Mouse (Mus musculus) embryonic facial prominence, embryonic 11.5 days (tissue): ENCODE results near the gene Rab3gap1. TPM values are rescaled to one million over a fixed set of nuclear protein-coding genes. Genes with fewer than 3 reads are reported as not detected.

Experiments
- ATAC-seq: fragments of 200-750 bp; cut with Nextera tagmentation; replicated peaks from 2 replicates; pipeline ENCODE4 v1.8.0; 2017; ENCODE audit warnings: low read depth; ENCODE audit not compliant: insufficient number of reproducible peaks, low FRiP score, low TSS enrichment
- DNase-seq: peaks from one replicate; pipeline ENCODE4 v3.0.0-alpha.2; 2015; ENCODE audit warnings: low spot score
- H3K27ac ChIP-seq: fragments of 300-500 bp; sonication (generic); replicated peaks from 2 replicates; pipeline ENCODE4 v1.5.1; 2014; ENCODE audit warnings: mild to moderate bottlenecking, low read depth, low read length, control low read depth
- H3K27me3 ChIP-seq: fragments of 300-500 bp; sonication (generic); 2 replicates; pipeline ENCODE4 v1.6.1; 2014; ENCODE audit warnings: mild to moderate bottlenecking, low read length, moderate library complexity, mixed read lengths; ENCODE audit not compliant: control insufficient read depth, insufficient read depth
- H3K36me3 ChIP-seq: fragments of 300-500 bp; sonication (generic); replicated peaks from 2 replicates; pipeline ENCODE4 v1.6.1; 2014; ENCODE audit warnings: low read depth, mild to moderate bottlenecking, low read length, moderate library complexity, mixed read lengths; ENCODE audit not compliant: control insufficient read depth, insufficient read depth
- H3K4me1 ChIP-seq: fragments of 300-500 bp; sonication (generic); 2 replicates; pipeline ENCODE4 v1.6.1; 2014; ENCODE audit warnings: low read length, mixed read lengths; ENCODE audit not compliant: control insufficient read depth, insufficient read depth
- H3K4me2 ChIP-seq: fragments of 300-500 bp; sonication (generic); 2 replicates; pipeline ENCODE4 v1.6.1; 2014; ENCODE audit warnings: low read depth, mild to moderate bottlenecking, control low read depth, low read length, moderate library complexity
- H3K4me3 ChIP-seq: fragments of 300-500 bp; sonication (generic); 2 replicates; pipeline ENCODE4 v1.5.1; 2014; ENCODE audit warnings: low read depth, low read length, control low read depth
- H3K9ac ChIP-seq: fragments of 300-500 bp; sonication (generic); replicated peaks from 2 replicates; pipeline ENCODE4 v1.6.1; 2014; ENCODE audit warnings: mild to moderate bottlenecking, control low read depth, low read length
- H3K9me3 ChIP-seq: fragments of 300-500 bp; sonication (generic); replicated peaks from 2 replicates; pipeline ENCODE4 v1.6.1; 2016; ENCODE audit warnings: mild to moderate bottlenecking, low read length, inconsistent platforms, mixed read lengths; ENCODE audit not compliant: control insufficient read depth
- WGBS: fragments of 180-500 bp; shearing (Covaris S2); extraction: QIAGEN DNeasy Blood & Tissue Kit; methylation state at CpG from one replicate; pipeline ENCODE4 v1.1.7; 2014; 5-methylcytosine and 5-hydroxymethylcytosine counted together
- polyA plus RNA-seq: library from polyadenylated mRNA; unstranded; fragments of >200 nt; fragmentation: Nextera tagmentation; extraction: Ambion mirVana; gene quantifications from 2 replicates; pipeline ENCODE4 v1.2.1, GENCODE M21; 2014

The Rab3gap1 gene
- polyA plus RNA-seq = 16.4 and 17.2 TPM in 2 replicates

GRCm38 (mm10) chr1:127868300-127869261 is at the start of gene Rab3gap1:
Gene Rab3gap1 (plus strand): TSS chr1:127868773.
- Histone ChIP-seq H3K27ac (0 out of 2 replicates have a peak within 1 kb of the TSS, but pooled peaks have one; percentile 38), H3K36me3 (no peaks in the 10 kb centered on the region), H3K27me3 (no peaks in the 10 kb centered on the region), H3K9ac (peak within 1 kb of the TSS; percentile 65), H3K4me1 (no peaks in the 10 kb centered on the region), H3K9me3 (no peaks in the 10 kb centered on the region), H3K4me3 (peak within 1 kb of the TSS; percentile 71), H3K4me2 (peak within 1 kb of the TSS; percentile 50)
- peak; percentile 90 for DNase-seq
- ATAC-seq = peak; percentile 96
- 11% methylated on average over 47 of the region's 47 CpGs for WGBS

GRCm38 (mm10) chr1:127827325-127827724 is 41.2 kb upstream of the Rab3gap1 start:
- Histone ChIP-seq H3K36me3 (no peaks in the 10 kb centered on the region), H3K9me3 (no peaks in the 10 kb centered on the region), H3K27me3 (no peaks in the 10 kb centered on the region), H3K4me3 (no peak overlapping the region), H3K9ac (no peak overlapping the region), H3K27ac (no peak overlapping the region), H3K4me2 (no peak overlapping the region), H3K4me1 (no peaks in the 10 kb centered on the region)
- ATAC-seq (no peak), DNase-seq (peak; percentile 76)
- 12% methylated on average over 2 of the region's 2 CpGs for WGBS

- H3K4me3 ChIP-seq = no peak overlapping the region
- H3K4me2 ChIP-seq = no peak overlapping the region
- no peak for DNase-seq
- no peaks in the 10 kb centered on the region for H3K4me1 ChIP-seq
- 87% methylated on average over 13 of the region's 13 CpGs for WGBS
- no peak overlapping the region for H3K9ac ChIP-seq
- H3K36me3 ChIP-seq = no peaks in the 10 kb centered on the region
- no peak for ATAC-seq
- no peak overlapping the region for H3K27ac ChIP-seq
- H3K27me3 ChIP-seq = no peaks in the 10 kb centered on the region
- no peaks in the 10 kb centered on the region for H3K9me3 ChIP-seq
Observed at GRCm38 (mm10) chr1:127830215-127830921, 38.2 kb upstream of the Rab3gap1 start.

GRCm38 (mm10) chr1:127833714-127834113 is 34.9 kb upstream of the Rab3gap1 start:
- Histone ChIP-seq H3K36me3 (no peaks in the 10 kb centered on the region), H3K27me3 (no peaks in the 10 kb centered on the region), H3K9me3 (no peaks in the 10 kb centered on the region), H3K4me2 (no peak overlapping the region), H3K4me3 (no peak overlapping the region), H3K4me1 (no peaks in the 10 kb centered on the region), H3K9ac (no peak overlapping the region), H3K27ac (no peak overlapping the region)
- DNase-seq (no peak), ATAC-seq (no peak)
- 73% methylated on average over 2 of the region's 2 CpGs for WGBS

- Histone ChIP-seq H3K4me3 (no peak overlapping the region), H3K27ac (no peak overlapping the region), H3K27me3 (no peaks in the 10 kb centered on the region), H3K9ac (no peak overlapping the region), H3K36me3 (no peaks in the 10 kb centered on the region), H3K9me3 (no peaks in the 10 kb centered on the region), H3K4me2 (no peak overlapping the region), H3K4me1 (no peaks in the 10 kb centered on the region)
- ATAC-seq (no peak), DNase-seq (no peak)
- 72% methylated on average over 4 of the region's 4 CpGs for WGBS
Observed at GRCm38 (mm10) chr1:127834202-127834601, 34.4 kb upstream of the Rab3gap1 start.

GRCm38 (mm10) chr1:127836619-127837018 is 32.0 kb upstream of the Rab3gap1 start:
- no peak overlapping the region for H3K4me3 ChIP-seq
- ATAC-seq (no peak), DNase-seq (no peak)
- 59% methylated on average over 4 of the region's 4 CpGs for WGBS
- H3K9me3 ChIP-seq = no peaks in the 10 kb centered on the region
- H3K27ac ChIP-seq = no peak overlapping the region
- no peaks in the 10 kb centered on the region for H3K4me1 ChIP-seq
- H3K4me2 ChIP-seq = no peak overlapping the region
- no peak overlapping the region for H3K9ac ChIP-seq
- no peaks in the 10 kb centered on the region for H3K36me3 ChIP-seq
- no peaks in the 10 kb centered on the region for H3K27me3 ChIP-seq

GRCm38 (mm10) chr1:127838602-127839001 is 30.0 kb upstream of the Rab3gap1 start:
- H3K4me1 ChIP-seq = no peaks in the 10 kb centered on the region
- no peak overlapping the region for H3K27ac ChIP-seq
- H3K4me2 ChIP-seq = no peak overlapping the region
- H3K9me3 ChIP-seq = no peaks in the 10 kb centered on the region
- H3K36me3 ChIP-seq = no peaks in the 10 kb centered on the region
- 75% methylated on average over 1 of the region's 1 CpGs for WGBS
- ATAC-seq = no peak
- no peaks in the 10 kb centered on the region for H3K27me3 ChIP-seq
- no peak overlapping the region for H3K9ac ChIP-seq
- H3K4me3 ChIP-seq = no peak overlapping the region
- DNase-seq = no peak

- Histone ChIP-seq H3K36me3 (no peaks in the 10 kb centered on the region), H3K4me2 (no peak overlapping the region), H3K4me3 (no peak overlapping the region), H3K9ac (no peak overlapping the region), H3K4me1 (no peaks in the 10 kb centered on the region), H3K9me3 (no peaks in the 10 kb centered on the region), H3K27me3 (no peaks in the 10 kb centered on the region), H3K27ac (no peak overlapping the region)
- ATAC-seq (no peak), DNase-seq (no peak)
- 82% methylated on average over 5 of the region's 5 CpGs for WGBS
Observed at GRCm38 (mm10) chr1:127845472-127845871, 23.1 kb upstream of the Rab3gap1 start.
